Mouse (Mus musculus) bone marrow, adult 2 months (tissue): Measurements from ENCODE around the gene Gjb4. TPM values are rescaled to one million over a fixed set of nuclear protein-coding genes. Genes with fewer than 3 reads are reported as not detected.

Source experiments
- H3K27ac ChIP-seq: fragments of 200-500 bp; 2 replicates; pipeline ENCODE4 v1.5.1; 2012; ENCODE audit warnings: low read depth, mild to moderate bottlenecking, control low read depth, inconsistent platforms, low read length; ENCODE audit not compliant: control insufficient read depth, poor library complexity, insufficient read depth
- H3K4me1 ChIP-seq: fragments of 200-500 bp; 2 replicates; pipeline ENCODE4 v1.6.1; 2011; ENCODE audit warnings: low read length; ENCODE audit not compliant: control insufficient read depth, insufficient read depth
- H3K4me3 ChIP-seq: fragments of 200-500 bp; replicated peaks from 2 replicates; pipeline ENCODE3; 2011; ENCODE audit warnings: mild to moderate bottlenecking, low read depth, low read length, control low read depth; ENCODE audit not compliant: control insufficient read depth
- CTCF ChIP-seq: fragments of 200-500 bp; IDR thresholded peaks from 2 replicates; pipeline ENCODE4 v1.5.1; 2011; ENCODE audit warnings: low read length, control low read depth; ENCODE audit not compliant: control insufficient read depth, insufficient read depth
- POLR2A ChIP-seq: fragments of 200-500 bp; IDR thresholded peaks from 2 replicates; pipeline ENCODE4 v1.6.1; 2011; ENCODE audit warnings: low read depth, mild to moderate bottlenecking, control low read depth, low read length, borderline replicate concordance; ENCODE audit not compliant: control insufficient read depth
- WGBS: fragments of 180-500 bp; shearing (Covaris S2); methylation state at CpG from one replicate; pipeline ENCODE4 v1.1.7; 2018; 5-methylcytosine and 5-hydroxymethylcytosine counted together
- polyA plus RNA-seq: library from polyadenylated mRNA; stranded (reverse); fragments of >200 nt; gene quantifications from 2 replicates; pipeline ENCODE4 v1.2.4, GENCODE M21; 2011; ENCODE audit warnings: low replicate concordance; ENCODE audit not compliant: missing spikeins, insufficient read depth, insufficient read length

The Gjb4 gene
- polyA plus RNA-seq, 1 experiment, result not detected

- Histone ChIP-seq H3K4me3 (no peak overlapping the region), H3K27ac (no peak overlapping the region), H3K4me1 (no peaks in the 10 kb centered on the region; the same call in 1 of the 2 replicates)
- TF ChIP-seq CTCF, result no peak
- TF ChIP-seq POLR2A, result no peak
- 78% methylated on average over 5 of the region's 5 CpGs for WGBS
These were observed 18.9 kb downstream of the Gjb4 start for GRCm38 (mm10) chr4:127334870-127335504.

GRCm38 (mm10) chr4:127331171-127331570 is 22.7 kb downstream of the Gjb4 start:
- no peak overlapping the region for H3K27ac ChIP-seq
- peaks cover 4% of the 10 kb centered on the region; the same call in 1 of the 2 replicates for H3K4me1 ChIP-seq
- WGBS, result 80% methylated on average over 13 of the region's 13 CpGs
- H3K4me3 ChIP-seq, result no peak overlapping the region
- no peak for TF ChIP-seq POLR2A

DNA sequence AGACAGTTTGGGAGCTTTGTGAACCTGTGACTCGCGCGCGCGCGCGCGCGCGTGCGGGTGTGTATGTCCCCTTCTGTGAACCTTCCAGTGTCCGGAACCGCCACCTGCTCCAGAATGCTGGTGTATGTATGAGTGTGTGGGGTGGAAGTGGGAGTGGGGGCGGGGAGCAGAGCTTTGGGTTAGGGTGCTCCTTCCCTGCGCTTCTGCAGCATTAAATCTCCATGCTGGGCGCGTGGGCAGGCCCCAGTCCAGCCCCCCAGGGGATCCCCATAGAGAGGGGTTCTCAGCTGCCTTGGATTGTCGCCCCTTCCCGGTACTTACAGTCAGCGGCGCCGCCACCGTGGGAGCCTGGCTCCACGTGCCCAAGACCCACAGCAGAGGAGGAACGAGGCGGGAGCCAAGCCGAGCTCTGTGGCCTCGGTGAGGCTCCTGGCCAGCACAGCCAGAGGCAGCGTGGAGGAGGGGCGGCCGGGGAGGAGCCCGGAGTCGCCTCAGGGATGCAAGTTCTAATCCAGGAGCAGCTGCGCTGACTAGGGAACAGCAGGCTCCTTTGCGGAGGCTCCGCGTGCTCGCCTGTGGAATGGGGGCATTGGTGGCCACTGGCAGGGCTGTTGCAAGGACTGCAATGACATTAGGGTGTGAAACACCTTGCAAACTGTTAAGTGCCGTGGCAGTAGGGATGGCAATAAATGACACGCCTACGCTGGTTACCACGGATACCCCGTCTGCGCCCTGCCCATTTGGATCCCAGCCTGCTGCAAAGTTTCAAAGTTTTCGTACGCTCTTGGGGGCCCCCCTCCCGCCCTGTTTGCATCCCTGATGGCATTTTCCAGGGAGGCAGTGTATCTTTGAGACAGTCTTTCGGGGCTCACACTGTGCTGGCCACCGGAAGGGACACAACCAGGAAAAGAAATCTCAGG is 23.4 kb downstream of the Gjb4 start, which contains the start of gene Gjb3:
TSS of gene Gjb3 (minus strand) at position 664 of the 920 bp plus-strand sequence.
- WGBS, result 2% methylated on average over 49 of the region's 49 CpGs
- H3K4me3 ChIP-seq, result peak within 1 kb of the TSS; percentile 43
- TF ChIP-seq CTCF (no peak), POLR2A (no peak)
- H3K27ac ChIP-seq, result no peak within 1 kb of the TSS; the same call in 1 of the 2 replicates
- H3K4me1 ChIP-seq, result peaks cover 4% of the 10 kb centered on the region; the same call in 1 of the 2 replicates

DNA sequence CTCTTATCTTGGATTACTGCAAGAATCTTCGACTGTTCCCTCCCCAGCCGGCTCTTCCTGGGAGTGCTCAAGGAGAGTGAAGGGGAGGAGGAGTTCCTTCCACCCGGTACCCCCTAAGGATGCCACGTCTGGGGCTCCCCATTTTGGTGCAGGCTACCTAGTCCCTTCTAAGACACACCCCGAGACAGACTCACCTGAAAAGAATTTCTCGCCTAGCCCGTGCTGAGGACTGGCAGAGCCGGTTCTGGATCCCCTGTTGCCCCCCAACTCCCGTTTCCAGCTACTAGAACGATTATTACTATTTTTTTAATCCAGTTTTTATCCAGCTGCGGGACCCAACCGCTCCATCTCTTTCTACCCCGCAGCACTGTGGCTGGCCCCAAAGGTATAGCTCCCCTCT is 24.1 kb downstream of the Gjb4 start:
- 3% methylated on average over 13 of the region's 13 CpGs for WGBS
- TF ChIP-seq CTCF (no peak), POLR2A (no peak)
- peaks cover 4% of the 10 kb centered on the region; the same call in 1 of the 2 replicates for H3K4me1 ChIP-seq
- H3K4me3 ChIP-seq, result no peak overlapping the region
- no peak overlapping the region for H3K27ac ChIP-seq

DNA sequence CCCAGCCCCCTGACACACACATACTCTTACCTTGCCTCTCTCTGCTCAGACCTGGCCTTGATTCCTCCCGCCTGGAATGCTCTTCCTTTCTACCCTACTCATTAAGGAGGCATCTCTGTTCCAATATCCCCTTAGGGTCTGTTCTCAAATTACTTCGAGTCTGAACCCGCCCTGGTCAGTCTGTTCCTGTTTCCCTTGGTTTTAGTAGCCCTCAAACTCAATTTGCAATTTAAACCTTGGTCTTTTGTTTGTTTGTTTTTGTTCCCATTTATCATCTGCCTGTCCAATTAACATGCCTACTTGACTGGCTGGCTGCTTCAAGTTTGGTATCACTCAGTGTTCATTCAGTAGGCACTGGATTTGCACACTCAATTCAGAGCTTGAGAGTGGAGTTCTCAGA is 24.8 kb downstream of the Gjb4 start:
- 48% methylated on average over 3 of the region's 3 CpGs for WGBS
- TF ChIP-seq POLR2A, result no peak
- TF ChIP-seq CTCF, result no peak

GRCm38 (mm10) chr4:127328378-127328777 is 25.5 kb downstream of the Gjb4 start:
- TF ChIP-seq CTCF (no peak), POLR2A (no peak)
- Histone ChIP-seq H3K4me3 (no peak overlapping the region), H3K27ac (no peak overlapping the region), H3K4me1 (peaks cover 4% of the 10 kb centered on the region; the same call in 1 of the 2 replicates)
- 47% methylated on average over 7 of the region's 7 CpGs for WGBS

More for the DNA sequence above, 24.8 kb downstream of the Gjb4 start:
- no peak overlapping the region for H3K27ac ChIP-seq
- no peak overlapping the region for H3K4me3 ChIP-seq
- peaks cover 4% of the 10 kb centered on the region; the same call in 1 of the 2 replicates for H3K4me1 ChIP-seq

DNA sequence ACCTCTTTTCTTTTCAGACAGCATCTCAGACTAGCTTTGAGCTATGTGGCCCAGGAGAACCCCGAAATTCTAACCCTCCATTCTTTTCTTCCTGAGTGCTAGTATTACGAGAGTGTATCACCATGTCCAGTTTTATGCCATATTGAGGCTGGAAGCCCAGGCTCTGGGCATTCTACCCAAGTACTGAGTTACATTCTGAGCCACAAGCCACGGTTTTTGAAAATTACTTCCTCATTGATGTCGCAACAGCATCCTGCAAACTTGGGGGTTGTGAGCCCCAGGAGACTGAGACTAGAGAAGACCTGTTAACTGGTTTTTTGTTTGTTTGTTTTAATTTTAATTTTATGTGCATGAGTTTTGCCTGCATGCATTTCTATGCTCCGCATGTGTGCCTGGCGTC is 26.1 kb downstream of the Gjb4 start:
- Histone ChIP-seq H3K27ac (no peak overlapping the region), H3K4me3 (no peak overlapping the region), H3K4me1 (peaks cover 4% of the 10 kb centered on the region; the same call in 1 of the 2 replicates)
- 9% methylated on average over 6 of the region's 6 CpGs for WGBS
- TF ChIP-seq CTCF, result no peak
- no peak for TF ChIP-seq POLR2A

- H3K4me1 ChIP-seq, result peaks cover 4% of the 10 kb centered on the region; the same call in 1 of the 2 replicates
- TF ChIP-seq CTCF, result no peak
- no peak for TF ChIP-seq POLR2A
- 20% methylated on average over 7 of the region's 7 CpGs for WGBS
- H3K4me3 ChIP-seq, result no peak overlapping the region
- H3K27ac ChIP-seq, result no peak overlapping the region
These were observed 26.6 kb downstream of the Gjb4 start for GRCm38 (mm10) chr4:127327258-127327657.
